Mouse (Mus musculus) CH12.LX (cell line): ENCODE results near the gene Nwd1.

Experiments used
- CTCF ChIP-seq, 2 experiments: IDR thresholded peaks in 1 of 2; conservative IDR thresholded peaks in 1 of 2; 2 replicates each; pipeline ENCODE4 v1.5.1; 2011 to 2012; ENCODE audit warnings: low read depth in 2 of 2, low read length in 2 of 2, improper control_type of control experiment in 1 of 2, inconsistent platforms in 1 of 2, mild to moderate bottlenecking in 1 of 2, moderate library complexity in 1 of 2
- EP300 ChIP-seq: IDR thresholded peaks from 2 replicates; pipeline ENCODE4 v1.6.1; 2011; ENCODE audit warnings: low read length, improper control_type of control experiment
- MAX ChIP-seq: IDR thresholded peaks from 2 replicates; pipeline ENCODE4 v1.6.1; 2011; ENCODE audit warnings: low read length, improper control_type of control experiment
- MAZ ChIP-seq: IDR thresholded peaks from 2 replicates; pipeline ENCODE4 v1.6.1; 2012; ENCODE audit warnings: low read depth, mild to moderate bottlenecking, inconsistent platforms, low read length, improper control_type of control experiment, moderate library complexity
- MYC ChIP-seq: IDR thresholded peaks from 2 replicates; pipeline ENCODE4 v1.6.1; 2011; ENCODE audit warnings: low read depth, mild to moderate bottlenecking, improper control_type of control experiment, low read length
- POLR2A ChIP-seq: IDR thresholded peaks from 2 replicates; pipeline ENCODE4 v1.6.1; 2011; ENCODE audit warnings: low read depth, mild to moderate bottlenecking, improper control_type of control experiment, low read length
- POLR2AphosphoS2 ChIP-seq: IDR thresholded peaks from 2 replicates; pipeline ENCODE4 v1.6.1; 2011; ENCODE audit warnings: low read depth, low read length, improper control_type of control experiment

DNA sequence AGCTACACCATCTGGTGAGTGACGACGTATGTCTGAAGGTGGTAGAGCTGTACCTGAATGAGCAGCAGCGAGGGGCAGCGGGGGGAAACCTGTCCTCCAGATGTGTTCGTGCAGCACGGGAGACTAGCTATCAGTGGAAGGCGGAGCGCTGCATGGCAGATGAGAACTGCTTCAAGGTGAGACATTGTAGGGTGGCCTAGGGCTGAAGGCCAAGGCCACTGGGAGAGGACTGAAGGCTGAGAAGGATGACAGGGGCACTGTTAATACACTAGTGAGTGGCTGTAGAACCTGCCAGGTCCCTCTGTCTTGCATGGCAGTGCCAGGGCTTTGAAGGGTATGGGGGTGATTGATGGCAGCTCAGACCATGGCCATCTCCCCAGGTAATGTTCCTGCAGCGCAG is 106.7 kb downstream of the Nwd1 start:
- TF ChIP-seq CTCF (conservative IDR thresholded peaks at IDR 0.05 in 1 of 2, IDR thresholded peaks at IDR 0.05 in 1 of 2; ENCODE audit: low read depth in 2 of 2, low read length in 2 of 2) (no peak), MAZ (no peak), POLR2A (no peak), MAX (no peak), POLR2AphosphoS2 (no peak), EP300 (no peak), MYC (no peak)
